Mouse (Mus musculus): Measurements from ENCODE around the gene Dzip1.

The Dzip1 gene

GRCm38 (mm10) chr14:118833241-118833640, 92.0 kb downstream of the Dzip1 start:
- no peak for DNase-seq (ENCODE audit: low spot score)

GRCm38 (mm10) chr14:118831597-118831996, 93.7 kb downstream of the Dzip1 start:
- no peak for DNase-seq (ENCODE audit: low spot score)

- DNase-seq (ENCODE audit: low spot score): no peak
Observed at GRCm38 (mm10) chr14:118829331-118830095, 95.7 kb downstream of the Dzip1 start.

- DNase-seq (ENCODE audit: low spot score): no peak
Observed at GRCm38 (mm10) chr14:118827283-118827904, 97.9 kb downstream of the Dzip1 start.

- DNase-seq (ENCODE audit: low spot score): no peak
Observed at GRCm38 (mm10) chr14:118826346-118826745, 98.9 kb downstream of the Dzip1 start.

All from layer of hippocampus, adult 11-12 months (tissue).